Mouse (Mus musculus) urinary bladder, postnatal 36 days (tissue): ENCODE results near the gene Gm10283.
"Not testable (repeated sequence)": the region's sequence is repeated elsewhere in the genome, so short reads cannot be mapped to it uniquely, and the experiment has no call there.

ENCODE experiments used
- DNase-seq, 2 experiments: peaks; one replicate each; pipeline ENCODE4 v3.0.0; 2022; ENCODE audit warnings: low spot score in 2 of 2, mixed read lengths in 1 of 2

Gene Gm10283

GRCm38 (mm10) chr8:60503098-60503497 lies at the start of gene Gm10283:
TSS of gene Gm10283 (minus strand) at chr8:60503198.
- DNase-seq = no peak

- no peak for DNase-seq
These were observed 31.9 kb upstream of the Gm10283 start for GRCm38 (mm10) chr8:60534945-60535344.

- DNase-seq = no peak
These were observed 15.3 kb upstream of the Gm10283 start for GRCm38 (mm10) chr8:60518286-60518685.

GRCm38 (mm10) chr8:60505653-60506521 lies 2.9 kb upstream of the Gm10283 start, which contains the start of gene Aadat:
TSS of gene Aadat (plus strand) at chr8:60505932.
- DNase-seq = peak; percentile 16 to 26

DNA sequence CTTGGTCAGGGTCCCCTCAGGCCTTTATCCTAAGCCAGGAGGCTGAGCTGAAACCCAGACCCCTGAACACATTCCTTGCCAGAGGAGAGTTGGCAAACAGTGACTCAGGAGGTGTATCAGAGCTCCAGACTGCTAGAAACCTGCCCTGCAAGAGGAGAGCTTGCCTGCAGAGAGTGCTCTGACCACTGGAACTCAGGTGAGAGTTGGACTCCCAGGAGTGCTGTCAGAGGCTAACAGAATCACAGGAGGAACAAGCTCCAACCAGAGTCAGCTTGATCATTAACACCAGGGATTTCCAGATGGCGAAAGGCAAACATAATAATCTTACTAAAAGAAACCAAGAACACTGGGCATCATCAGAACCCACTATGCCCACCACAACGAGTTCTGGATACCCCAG lies 8.0 kb downstream of the Gm10283 start:
- not testable (repeated sequence) for DNase-seq

- DNase-seq = no peak
These were observed 8.4 kb downstream of the Gm10283 start for GRCm38 (mm10) chr8:60494606-60495005.

DNA sequence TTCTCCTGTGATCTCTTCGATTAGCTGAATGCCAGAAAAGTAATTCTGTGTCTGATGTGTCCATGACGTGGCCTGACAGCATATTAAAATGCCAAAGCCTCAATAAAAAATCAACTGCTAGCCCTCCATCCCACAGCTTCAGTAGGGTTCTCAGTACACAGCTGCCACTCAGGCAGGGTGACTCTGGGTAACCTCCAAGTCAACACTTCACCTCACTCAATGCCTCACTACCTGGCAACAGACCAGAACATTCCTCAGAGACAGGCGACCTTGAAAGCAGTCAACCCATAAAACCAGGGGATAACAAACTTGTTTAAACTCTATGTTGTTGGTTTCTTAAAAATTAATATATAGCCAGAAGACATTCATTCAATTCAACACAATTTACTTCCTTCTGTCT lies 10.5 kb downstream of the Gm10283 start:
- no peak for DNase-seq

DNA sequence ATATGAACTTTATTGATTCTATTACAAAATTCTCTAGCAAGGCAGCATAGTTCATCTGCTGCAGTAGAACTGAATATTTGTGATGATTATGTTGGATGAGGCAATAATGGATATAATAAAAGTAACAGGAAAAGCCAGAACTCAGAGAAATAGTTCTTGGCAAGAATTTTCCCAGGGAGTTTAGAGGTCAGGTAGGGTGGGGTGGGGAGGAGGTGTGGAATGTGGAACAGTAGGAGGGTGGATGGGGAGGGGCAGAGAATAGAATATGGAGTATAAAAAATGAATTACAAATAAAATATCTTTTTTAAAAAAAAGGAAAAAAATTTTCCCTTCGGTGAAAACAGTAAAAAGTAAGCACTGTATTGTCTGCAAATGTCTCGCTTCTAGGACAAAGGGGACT lies 11.1 kb downstream of the Gm10283 start:
- DNase-seq = no peak

- DNase-seq = no peak
These were observed 12.9 kb downstream of the Gm10283 start for GRCm38 (mm10) chr8:60490147-60490546.

DNA sequence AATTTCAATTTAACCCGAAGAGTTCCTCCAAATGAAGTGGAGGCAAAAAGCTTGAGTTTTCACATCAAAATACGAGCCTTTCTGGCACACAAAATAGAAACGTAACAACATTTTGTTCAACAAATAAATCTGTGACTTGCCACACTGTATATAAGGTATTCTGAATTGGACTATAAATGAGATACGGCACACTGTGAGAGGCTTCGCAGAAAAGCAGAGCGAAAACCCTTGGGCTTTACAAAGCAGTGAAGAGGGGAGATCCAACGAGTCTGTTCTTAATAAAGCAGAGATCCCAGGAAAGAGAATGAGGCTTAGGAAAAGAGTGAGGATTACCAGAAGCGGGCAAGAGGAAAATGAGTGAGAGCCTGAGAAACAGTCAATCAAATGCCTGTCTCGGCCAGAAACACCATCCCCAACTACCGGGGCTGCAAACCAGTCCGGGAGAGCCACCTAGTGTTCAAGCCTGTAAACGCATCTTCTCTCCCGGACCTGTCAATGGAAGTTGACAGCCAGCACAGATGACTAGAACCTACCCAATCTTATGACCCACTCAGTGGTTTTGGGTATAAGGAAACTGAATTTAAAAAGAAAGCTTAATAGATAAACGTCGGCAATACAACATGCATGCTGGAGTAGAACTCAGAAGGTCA lies 36.2 kb downstream of the Gm10283 start:
- peak; percentile 32 to 35 for DNase-seq

- no peak for DNase-seq
These were observed 53.7 kb downstream of the Gm10283 start for GRCm38 (mm10) chr8:60449296-60449695.

DNA sequence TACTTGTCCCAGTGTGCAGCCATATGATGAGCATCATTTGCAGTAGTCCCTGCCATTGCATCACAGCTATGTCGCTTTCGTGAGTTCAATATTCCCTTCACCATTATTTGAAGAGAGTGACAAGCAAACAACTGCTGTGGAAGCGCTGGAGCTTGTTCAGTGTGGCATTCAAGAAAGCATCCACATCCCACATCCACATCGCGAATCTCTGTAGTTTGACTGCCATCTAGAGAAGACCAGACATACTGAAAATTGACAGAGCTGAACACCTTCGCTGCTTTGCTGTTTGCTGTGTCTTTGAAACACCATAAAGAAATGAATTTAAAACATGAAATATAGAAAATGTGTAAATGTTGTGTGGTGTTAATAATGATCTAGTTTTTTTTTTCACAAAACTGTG lies 58.0 kb downstream of the Gm10283 start:
- DNase-seq = no peak

DNA sequence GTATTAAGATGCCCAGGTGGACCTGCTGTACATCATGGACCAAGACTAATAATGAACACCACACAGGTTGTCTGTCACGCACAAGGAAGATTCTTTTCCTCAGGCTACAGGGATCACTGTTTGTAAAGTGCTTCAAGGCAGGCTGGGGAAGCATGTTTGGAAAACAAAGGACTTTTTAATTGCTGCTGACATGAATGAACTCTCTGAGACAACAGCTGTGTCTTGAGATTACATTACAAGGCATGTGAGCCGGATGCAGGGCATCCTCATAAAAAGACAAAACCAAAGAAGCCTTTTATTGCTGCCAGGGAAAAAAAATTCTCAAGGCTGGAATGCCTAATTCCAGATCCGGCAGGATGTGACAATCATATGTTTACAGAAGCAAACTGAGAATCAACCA lies 64.4 kb downstream of the Gm10283 start:
- DNase-seq = no peak

GRCm38 (mm10) chr8:60436872-60437271 lies 66.1 kb downstream of the Gm10283 start:
- DNase-seq = no peak

GRCm38 (mm10) chr8:60432649-60433048 lies 70.3 kb downstream of the Gm10283 start:
- DNase-seq = no peak

GRCm38 (mm10) chr8:60406358-60406757 lies 96.6 kb downstream of the Gm10283 start:
- no peak for DNase-seq

- DNase-seq = no peak
These were observed 97.9 kb downstream of the Gm10283 start for GRCm38 (mm10) chr8:60404994-60405548.

- DNase-seq = no peak
These were observed 109.3 kb downstream of the Gm10283 start for GRCm38 (mm10) chr8:60393675-60394074.

- DNase-seq = no peak
These were observed 116.4 kb downstream of the Gm10283 start for GRCm38 (mm10) chr8:60386589-60386988.
